Mouse (Mus musculus) myocyte (in vitro differentiated cells): Measurements from ENCODE around the gene Saxo1. TPM values are rescaled to one million over a fixed set of nuclear protein-coding genes. Genes with fewer than 3 reads are reported as not detected.

Experiments used
- H3K27me3 ChIP-seq: one replicate; pipeline ENCODE4 v1.6.1; 2011; ENCODE audit not compliant: control insufficient read depth, insufficient read depth, insufficient read length
- H3K36me3 ChIP-seq: one replicate; pipeline ENCODE4 v1.6.1; 2011; ENCODE audit not compliant: control insufficient read depth, insufficient read depth
- H3K4me2 ChIP-seq: one replicate; pipeline ENCODE4 v1.6.1; 2011; ENCODE audit warnings: low read depth, control low read depth
- H3K4me3 ChIP-seq: one replicate; pipeline ENCODE4 v1.5.1; 2011; ENCODE audit warnings: mild to moderate bottlenecking, control low read depth, moderate library complexity
- H3K79me2 ChIP-seq: one replicate; pipeline ENCODE4 v1.6.1; 2011; ENCODE audit not compliant: control insufficient read depth, insufficient read depth
- H3ac ChIP-seq: one replicate; pipeline ENCODE4 v1.6.1; 2011; ENCODE audit not compliant: control insufficient read depth, insufficient read length
- CEBPB ChIP-seq: IDR thresholded peaks from 2 replicates; pipeline ENCODE4 v1.6.1; 2011; ENCODE audit warnings: mild to moderate bottlenecking, moderate library complexity; ENCODE audit not compliant: poor library complexity, insufficient read depth, severe bottlenecking
- E2F4 ChIP-seq: IDR thresholded peaks from one replicate; pipeline ENCODE4 v1.6.1; 2011; ENCODE audit warnings: mild to moderate bottlenecking, control low read depth, moderate library complexity; ENCODE audit not compliant: insufficient read depth
- MAX ChIP-seq: IDR thresholded peaks from one replicate; pipeline ENCODE4 v1.6.1; 2011; ENCODE audit warnings: low read depth, mild to moderate bottlenecking, control low read depth
- MYOD1 ChIP-seq, 3 experiments: IDR thresholded peaks; one replicate each; pipeline ENCODE4 v1.6.1; 2011; ENCODE audit warnings: control low read depth in 2 of 3, low read depth in 2 of 3, mild to moderate bottlenecking in 2 of 3, moderate library complexity in 1 of 3; ENCODE audit not compliant: insufficient read length in 2 of 3, control insufficient read depth in 1 of 3
- MYOG ChIP-seq, 3 experiments: IDR thresholded peaks; one replicate each; pipeline ENCODE4 v1.6.1; 2011; ENCODE audit warnings: control low read depth in 2 of 3, low read depth in 2 of 3, mild to moderate bottlenecking in 2 of 3; ENCODE audit not compliant: insufficient read length in 2 of 3, control insufficient read depth in 1 of 3, insufficient read depth in 1 of 3
- POLR2A ChIP-seq: IDR thresholded peaks from one replicate; pipeline ENCODE4 v1.6.1; 2011; ENCODE audit warnings: low read depth, mild to moderate bottlenecking, control low read depth, moderate library complexity; ENCODE audit not compliant: insufficient read length
- POLR2AphosphoS2 ChIP-seq: IDR thresholded peaks from one replicate; pipeline ENCODE4 v1.6.1; 2011; ENCODE audit warnings: low read depth, control low read depth; ENCODE audit not compliant: insufficient read length
- REST ChIP-seq: IDR thresholded peaks from one replicate; pipeline ENCODE4 v1.6.1; 2011; ENCODE audit warnings: mild to moderate bottlenecking, control low read depth, moderate library complexity; ENCODE audit not compliant: insufficient read depth, insufficient read length
- SRF ChIP-seq: IDR thresholded peaks from one replicate; pipeline ENCODE4 v1.6.1; 2011; ENCODE audit warnings: low read depth; ENCODE audit not compliant: control insufficient read depth, insufficient read length
- TCF12 ChIP-seq: IDR thresholded peaks from one replicate; pipeline ENCODE4 v1.6.1; 2011; ENCODE audit warnings: mild to moderate bottlenecking, control low read depth; ENCODE audit not compliant: poor library complexity, insufficient read depth, severe bottlenecking
- TCF3 ChIP-seq: IDR thresholded peaks from one replicate; pipeline ENCODE4 v1.6.1; 2011; ENCODE audit warnings: low read depth, control low read depth; ENCODE audit not compliant: insufficient read length
- USF1 ChIP-seq: IDR thresholded peaks from one replicate; pipeline ENCODE4 v1.6.1; 2011; ENCODE audit warnings: low read depth, mild to moderate bottlenecking, control low read depth, moderate library complexity
- polyA plus RNA-seq: library from polyadenylated mRNA; unstranded; fragments of >200 nt; fragmentation: generic; extraction: Trizol; gene quantifications from one replicate; pipeline ENCODE4 v1.2.1, GENCODE M21; 2012; ENCODE audit warnings: missing spikeins

Gene Saxo1
- not detected for polyA plus RNA-seq

DNA sequence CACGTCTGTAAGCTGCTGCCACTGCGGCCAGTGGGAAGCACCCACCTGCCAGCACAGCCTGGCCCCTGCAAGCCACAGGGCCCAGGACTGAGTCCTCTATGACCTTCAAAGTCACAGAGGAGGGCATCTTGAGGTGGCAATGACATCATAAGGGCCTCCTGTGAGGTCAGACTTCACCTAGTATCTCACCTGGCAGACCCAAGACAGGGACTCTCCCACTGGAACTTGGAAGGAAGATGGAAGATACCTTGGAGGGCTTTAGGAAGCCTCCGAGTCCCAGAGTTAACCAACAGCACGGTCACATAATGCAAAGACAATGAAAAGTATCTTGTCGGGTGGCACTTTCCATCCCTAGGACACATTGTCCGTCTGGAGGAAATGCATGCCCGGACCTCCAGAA lies at the start of gene Saxo1:
Saxo1 (minus strand) TSS at position 101 of the 400 bp plus-strand sequence.
- Histone ChIP-seq H3K36me3 (no peaks in the 10 kb centered on the region), H3ac (no peak within 1 kb of the TSS), H3K4me3 (no peak within 1 kb of the TSS), H3K4me2 (no peak within 1 kb of the TSS), H3K79me2 (no peaks in the 10 kb centered on the region), H3K27me3 (peaks cover 17% of the 10 kb centered on the region)
- TF ChIP-seq MYOD1 (IDR thresholded peaks at IDR 0.05; ENCODE audit: control insufficient read depth in 1 of 3, insufficient read length in 2 of 3, low read depth in 2 of 3) = no peak
- TF ChIP-seq POLR2A = no peak
- TF ChIP-seq TCF12 = no peak
- no peak for TF ChIP-seq POLR2AphosphoS2
- no peak for TF ChIP-seq MYOG (IDR thresholded peaks at IDR 0.05; ENCODE audit: control insufficient read depth in 1 of 3, insufficient read depth in 1 of 3, insufficient read length in 2 of 3, low read depth in 2 of 3)
- no peak for TF ChIP-seq E2F4
- TF ChIP-seq USF1 = no peak
- no peak for TF ChIP-seq TCF3
- no peak for TF ChIP-seq REST
- TF ChIP-seq MAX = no peak
- no peak for TF ChIP-seq SRF
- no peak for TF ChIP-seq CEBPB

DNA sequence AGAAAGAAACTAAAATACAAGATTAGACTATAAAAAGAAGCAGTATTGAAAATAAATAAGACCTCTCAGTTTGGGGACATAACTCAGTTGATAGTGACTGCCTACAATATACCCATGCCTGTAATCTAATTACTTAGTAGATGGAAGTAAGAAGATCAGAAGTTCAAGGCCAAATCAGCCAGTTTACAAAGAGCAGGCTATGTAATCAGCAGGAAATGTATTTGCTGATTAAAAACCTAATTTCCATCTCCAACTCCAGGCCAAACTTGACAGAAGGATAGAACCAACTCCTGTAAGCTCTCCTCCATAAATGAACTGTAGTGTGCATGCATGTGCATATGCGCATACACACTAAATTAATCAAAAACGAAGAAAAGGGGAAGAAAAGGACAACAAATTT lies 33.2 kb upstream of the Saxo1 start:
- H3K4me3 ChIP-seq = no peak overlapping the region
- no peaks in the 10 kb centered on the region for H3K27me3 ChIP-seq
- no peak for TF ChIP-seq CEBPB
- TF ChIP-seq TCF3 = no peak
- no peak for TF ChIP-seq MAX
- no peak for TF ChIP-seq MYOG (IDR thresholded peaks at IDR 0.05; ENCODE audit: control insufficient read depth in 1 of 3, insufficient read depth in 1 of 3, insufficient read length in 2 of 3, low read depth in 2 of 3)
- no peak for TF ChIP-seq USF1
- no peak for TF ChIP-seq REST
- no peak for TF ChIP-seq TCF12
- H3ac ChIP-seq = no peak overlapping the region
- peaks cover 38% of the 10 kb centered on the region for H3K36me3 ChIP-seq
- no peaks in the 10 kb centered on the region for H3K79me2 ChIP-seq
- no peak overlapping the region for H3K4me2 ChIP-seq

DNA sequence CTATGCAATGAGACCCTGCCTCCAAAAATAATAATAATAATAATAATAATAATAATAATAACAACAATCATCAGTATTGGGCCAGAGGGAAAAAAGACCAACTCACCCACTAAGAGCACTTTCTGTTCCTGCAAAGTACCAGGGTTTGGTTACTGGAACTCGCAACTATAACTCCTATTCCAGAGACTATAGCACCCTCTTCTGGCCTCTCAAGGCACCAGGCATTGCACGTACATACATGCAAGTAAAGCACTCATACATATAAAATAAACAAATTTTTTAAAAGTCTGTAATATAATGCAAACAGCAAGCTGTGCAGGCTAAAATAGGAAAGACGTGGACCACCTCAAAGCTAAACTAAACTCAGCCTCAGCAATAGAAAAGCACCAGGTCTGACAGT lies 30.1 kb upstream of the Saxo1 start:
- no peaks in the 10 kb centered on the region for H3K27me3 ChIP-seq
- H3K79me2 ChIP-seq = no peaks in the 10 kb centered on the region
- TF ChIP-seq CEBPB = no peak
- no peak for TF ChIP-seq MYOD1 (IDR thresholded peaks at IDR 0.05; ENCODE audit: control insufficient read depth in 1 of 3, insufficient read length in 2 of 3, low read depth in 2 of 3)
- no peak for TF ChIP-seq USF1
- no peak for TF ChIP-seq TCF12
- no peak for TF ChIP-seq POLR2A
- no peak for TF ChIP-seq TCF3
- TF ChIP-seq POLR2AphosphoS2 = no peak
- TF ChIP-seq MAX = no peak
- no peak for TF ChIP-seq MYOG (IDR thresholded peaks at IDR 0.05; ENCODE audit: control insufficient read depth in 1 of 3, insufficient read depth in 1 of 3, insufficient read length in 2 of 3, low read depth in 2 of 3)
- no peak for TF ChIP-seq SRF
- TF ChIP-seq REST = no peak
- no peak for TF ChIP-seq E2F4
- H3K4me3 ChIP-seq = no peak overlapping the region
- H3K4me2 ChIP-seq = no peak overlapping the region
- H3ac ChIP-seq = no peak overlapping the region
- H3K36me3 ChIP-seq = peaks cover 46% of the 10 kb centered on the region

- Histone ChIP-seq H3K4me3 (no peak overlapping the region), H3K4me2 (no peak overlapping the region), H3K27me3 (no peaks in the 10 kb centered on the region), H3K79me2 (peaks cover 24% of the 10 kb centered on the region), H3ac (no peak overlapping the region), H3K36me3 (peaks cover 26% of the 10 kb centered on the region)
- no peak for TF ChIP-seq TCF12
- no peak for TF ChIP-seq E2F4
- TF ChIP-seq POLR2AphosphoS2 = no peak
- TF ChIP-seq USF1 = no peak
- TF ChIP-seq MAX = no peak
- TF ChIP-seq CEBPB = no peak
Observed at GRCm38 (mm10) chr4:86580591-86580990, 22.5 kb upstream of the Saxo1 start.

GRCm38 (mm10) chr4:86580056-86580455 lies 21.9 kb upstream of the Saxo1 start:
- TF ChIP-seq E2F4 (no peak), TCF12 (no peak), POLR2AphosphoS2 (no peak), TCF3 (no peak), USF1 (no peak), POLR2A (no peak), SRF (no peak), CEBPB (no peak), MYOG (IDR thresholded peaks at IDR 0.05; ENCODE audit: control insufficient read depth in 1 of 3, insufficient read depth in 1 of 3, insufficient read length in 2 of 3, low read depth in 2 of 3) (no peak)
- Histone ChIP-seq H3K36me3 (peaks cover 24% of the 10 kb centered on the region), H3K4me2 (no peak overlapping the region), H3K27me3 (no peaks in the 10 kb centered on the region), H3ac (no peak overlapping the region), H3K79me2 (peaks cover 25% of the 10 kb centered on the region), H3K4me3 (no peak overlapping the region)
